Mouse (Mus musculus): ENCODE results near the gene Hacd2.

GRCm38 (mm10) chr16:35021903-35022241, 356 bp upstream of the Hacd2 start:
- TF ChIP-seq POLR2A (IDR thresholded peaks at IDR 0.05; ENCODE audit: control insufficient read depth, extremely low read depth, insufficient read depth, low read length, poor library complexity) (no peak), CTCF (IDR thresholded peaks at IDR 0.05; ENCODE audit: borderline replicate concordance, control insufficient read depth, extremely low read depth, insufficient read depth, low read length, poor library complexity) (no peak)

Measured in thymus, adult 2 months (tissue).